Mouse (Mus musculus): ENCODE measurements around the gene Miga1.
A peak's percentile ranks its signal among the peaks of the same experiment; 100 is the strongest.
"Not testable (repeated sequence)": the region's sequence is repeated elsewhere in the genome, so short reads cannot be mapped to it uniquely, and the experiment has no call there.

Miga1 gene

DNA sequence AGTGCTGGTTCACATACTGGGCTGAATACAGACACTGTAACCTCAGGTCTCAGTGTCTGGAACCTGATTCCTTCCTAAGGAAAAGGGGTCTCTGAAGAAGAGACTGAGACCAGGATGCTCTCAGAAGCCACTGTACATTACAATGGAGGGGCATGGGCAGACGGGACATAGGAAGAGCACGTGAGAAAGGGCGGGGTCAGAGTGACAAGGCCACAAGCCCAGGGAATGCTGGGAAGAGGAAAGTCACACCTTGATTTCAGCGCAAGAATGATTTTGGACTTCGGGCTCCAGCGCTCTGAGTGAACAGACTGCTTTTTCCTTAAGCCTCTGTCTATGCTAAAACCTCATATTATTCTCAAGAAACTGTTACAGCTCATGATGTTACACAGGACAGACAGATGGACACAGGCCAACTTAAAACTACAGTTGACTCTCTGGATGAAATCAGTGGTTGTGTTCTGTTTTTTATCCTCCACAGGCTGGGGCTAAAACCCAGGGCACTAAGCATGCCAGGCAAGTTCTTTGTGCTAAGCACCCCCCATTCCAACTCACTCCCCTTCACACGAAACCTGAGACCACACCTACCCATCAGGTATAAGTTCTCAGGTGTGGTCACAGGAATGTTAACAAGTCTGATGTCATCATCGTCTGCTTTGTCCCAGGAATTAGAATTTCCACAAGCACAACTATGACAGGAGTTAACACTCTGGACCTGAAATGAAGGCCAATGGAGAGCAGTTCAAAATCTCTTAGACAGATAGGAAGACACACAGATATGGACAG lies 18.3 kb downstream of the Miga1 start:
- DNase-seq (ENCODE audit: low read depth, low spot score) = no peak

DNA sequence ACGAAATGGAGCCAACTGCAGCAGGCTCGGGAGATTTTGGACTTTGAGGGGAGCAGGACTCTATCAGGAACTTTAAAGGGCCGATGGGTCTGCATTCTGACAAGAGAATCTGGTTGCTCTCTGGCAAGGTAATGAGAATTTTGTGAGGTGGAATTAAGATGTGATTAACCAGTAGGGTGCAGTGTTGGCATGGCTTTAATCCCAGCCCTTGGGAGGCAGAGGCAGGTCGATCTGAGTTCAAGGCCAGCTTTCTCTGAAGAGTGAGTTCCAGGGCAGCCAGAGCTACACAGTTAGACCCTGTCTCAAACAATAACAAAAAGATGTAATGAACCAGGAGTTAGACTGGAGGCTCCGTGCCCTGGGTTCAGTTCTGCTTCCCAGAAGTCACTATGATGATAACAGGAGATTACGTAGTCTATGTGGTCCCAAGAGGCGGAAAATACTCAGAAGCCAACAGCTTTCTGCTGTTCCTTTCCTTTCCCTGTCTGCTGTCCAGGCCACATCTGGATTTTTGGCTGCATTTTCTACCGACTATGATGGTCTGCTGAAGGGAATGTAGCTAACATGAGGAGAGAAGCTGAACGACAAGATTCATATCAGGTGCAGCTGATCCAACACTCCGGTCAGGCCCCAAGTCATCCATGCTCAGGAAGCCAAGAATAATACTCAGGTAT lies 19.1 kb downstream of the Miga1 start:
- DNase-seq (ENCODE audit: low read depth, low spot score) = no peak

DNA sequence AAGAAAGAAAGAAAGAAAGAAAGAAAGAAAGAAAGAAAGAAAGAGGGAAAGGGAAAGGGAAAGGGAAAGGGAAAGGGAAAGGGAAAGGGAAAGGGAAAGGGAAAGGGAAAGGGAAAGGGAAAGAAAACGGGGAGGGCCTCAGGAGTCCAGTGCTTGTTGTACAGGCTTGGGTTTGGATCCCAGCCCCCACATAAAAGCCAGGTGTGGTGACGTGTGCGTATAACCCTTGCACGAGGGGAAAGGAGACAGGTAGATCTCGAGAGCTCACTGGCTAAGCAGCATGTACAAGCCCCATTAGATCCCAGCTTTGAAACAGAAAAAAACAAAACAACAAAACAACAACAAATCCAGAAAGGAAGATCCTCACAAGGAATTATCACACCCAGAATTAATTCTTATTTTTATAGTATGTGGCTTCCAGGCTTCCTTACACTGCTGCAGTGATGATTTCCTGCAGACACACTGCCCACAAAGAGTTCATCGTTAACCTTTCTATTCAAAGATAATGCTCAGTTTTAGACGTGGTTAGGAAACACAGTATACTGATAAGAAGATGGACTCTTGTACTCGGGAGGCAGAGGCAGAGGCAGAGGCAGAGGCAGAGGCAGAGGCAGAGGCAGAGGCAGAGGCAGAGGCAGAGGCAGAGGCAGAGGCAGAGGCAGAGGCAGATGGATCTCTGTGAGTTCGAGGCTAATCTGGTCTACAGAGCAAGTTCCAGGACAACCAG lies 23.6 kb downstream of the Miga1 start:
- not testable (repeated sequence) for DNase-seq (ENCODE audit: low read depth, low spot score)

DNA sequence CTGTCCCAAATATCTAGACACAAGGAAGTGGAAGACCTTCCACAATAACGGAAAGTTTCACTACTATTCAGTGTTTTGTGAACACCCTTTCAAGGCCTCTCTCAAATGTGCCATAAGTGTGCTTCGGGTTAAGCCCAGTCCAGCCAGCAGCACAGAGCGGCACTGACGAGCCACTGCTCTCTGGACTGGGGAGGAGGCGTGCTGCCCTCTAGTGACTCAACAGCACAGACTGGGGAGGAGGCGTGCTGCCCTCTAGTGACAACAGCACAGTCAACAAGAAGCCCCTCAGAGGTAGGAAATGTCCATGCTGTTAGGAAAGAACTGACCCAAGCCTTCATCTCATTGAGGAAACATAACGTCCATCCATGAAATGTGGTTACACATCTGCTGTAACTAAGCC lies 24.6 kb downstream of the Miga1 start:
- no peak for DNase-seq (ENCODE audit: low read depth, low spot score)

DNA sequence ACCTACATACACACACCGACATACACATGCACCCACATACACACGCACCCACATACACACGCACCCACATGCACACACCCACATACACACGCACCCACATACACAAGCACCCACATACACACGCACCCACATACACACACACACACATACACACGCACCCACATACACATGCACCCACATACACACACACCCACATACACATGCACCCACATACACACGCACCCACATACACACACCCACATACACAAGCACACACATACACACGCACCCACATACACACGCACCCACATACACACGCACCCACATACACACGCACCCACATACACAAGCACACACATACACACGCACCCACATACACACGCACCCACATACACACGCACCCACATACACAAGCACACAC lies 25.5 kb downstream of the Miga1 start:
- DNase-seq (ENCODE audit: low read depth, low spot score) = not testable (repeated sequence)

DNA sequence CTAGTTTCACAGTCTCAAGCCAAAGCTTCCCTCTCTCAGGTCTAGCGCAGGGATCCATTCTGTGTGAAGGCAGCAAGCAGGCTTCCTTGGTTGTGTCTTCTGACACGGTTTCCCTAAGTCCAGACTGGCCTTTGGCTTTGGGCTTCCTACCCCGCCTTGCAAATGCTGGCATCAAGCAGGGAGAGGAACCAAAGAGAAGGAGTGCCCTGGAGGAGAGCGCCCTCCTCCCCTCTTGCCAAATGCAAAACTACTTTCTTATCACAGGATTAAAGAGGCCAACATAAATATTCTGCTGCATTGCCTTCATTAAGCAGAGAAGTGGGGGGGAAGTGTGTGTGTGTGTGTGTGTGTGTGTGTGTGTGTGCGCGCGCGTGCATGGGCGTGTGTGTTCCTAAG lies 31.0 kb downstream of the Miga1 start:
- DNase-seq (ENCODE audit: low read depth, low spot score) = no peak

DNA sequence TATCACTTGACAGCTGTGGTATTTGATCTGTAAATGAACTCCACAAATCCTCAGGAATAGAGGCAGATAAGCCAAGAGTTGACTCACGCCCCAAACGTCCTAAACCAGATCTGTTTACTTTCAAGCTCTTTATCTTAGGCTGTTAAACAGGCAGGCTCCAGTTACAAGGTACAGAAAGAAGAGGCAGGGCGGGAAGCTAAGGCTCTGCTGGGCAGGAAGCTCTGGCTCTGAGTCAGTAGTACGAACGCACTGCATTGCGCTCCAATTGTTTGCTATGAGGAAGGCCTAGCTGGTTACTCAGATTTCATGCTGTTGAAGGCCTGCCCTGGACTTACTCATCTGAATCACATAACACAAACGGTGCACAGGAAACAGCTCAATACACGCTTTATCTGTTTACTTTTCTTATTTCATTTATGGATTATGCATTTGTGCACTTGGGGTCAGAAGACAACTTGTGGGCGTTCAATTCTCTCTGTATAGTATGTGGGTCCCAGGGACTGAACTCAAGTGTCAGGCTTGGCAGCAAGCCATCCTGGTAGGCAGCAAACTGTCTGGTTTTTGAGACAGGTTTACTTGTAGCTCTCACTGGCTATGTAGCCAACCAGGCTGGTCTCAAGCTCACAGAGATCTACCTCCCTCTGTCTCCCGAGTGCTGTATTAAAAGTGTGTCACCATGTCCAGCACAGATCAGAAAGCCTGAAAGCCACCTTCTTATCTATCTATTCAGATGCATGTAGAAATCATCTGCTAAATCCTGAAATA lies 31.5 kb downstream of the Miga1 start:
- no peak for DNase-seq (ENCODE audit: low read depth, low spot score)

DNA sequence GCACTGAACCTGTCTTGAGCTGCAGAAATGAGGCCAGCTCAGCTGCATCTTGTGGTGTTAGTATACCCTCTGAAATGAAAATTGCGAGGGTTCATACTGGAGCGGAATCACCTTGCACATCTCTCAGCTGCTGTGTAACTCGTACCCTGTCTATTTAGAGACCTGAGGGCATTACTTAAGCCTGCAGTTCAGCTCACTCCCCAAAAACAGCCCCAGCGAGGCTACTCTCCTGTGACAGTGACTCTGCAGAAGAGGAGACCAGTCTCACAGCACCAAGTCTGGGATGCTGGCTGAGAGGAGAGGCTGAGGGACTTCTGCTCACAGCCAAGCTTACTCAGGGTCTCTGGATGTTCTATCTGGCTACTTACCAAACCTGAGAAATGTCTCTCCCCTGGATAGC lies 34.2 kb downstream of the Miga1 start:
- no peak for DNase-seq (ENCODE audit: low read depth, low spot score)

DNA sequence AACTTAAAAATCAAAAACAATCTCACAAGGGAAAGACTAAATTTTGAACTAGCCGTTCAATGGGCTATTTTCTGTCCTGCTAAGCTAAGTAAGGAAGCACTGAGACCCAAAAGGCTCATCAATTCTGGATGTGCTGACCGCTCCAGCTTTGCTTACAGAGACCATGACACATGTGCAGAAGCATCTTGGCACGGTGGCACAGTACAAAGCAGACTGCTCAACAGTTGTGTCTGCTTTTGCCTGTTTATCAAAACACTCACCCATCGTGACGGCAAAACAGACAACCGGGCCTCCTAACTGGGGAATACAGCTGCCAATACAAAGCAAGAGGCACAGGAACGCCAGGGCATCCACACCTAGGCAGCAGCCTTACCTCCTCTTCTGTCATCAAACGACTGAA lies 35.1 kb downstream of the Miga1 start:
- no peak for DNase-seq (ENCODE audit: low read depth, low spot score)

DNA sequence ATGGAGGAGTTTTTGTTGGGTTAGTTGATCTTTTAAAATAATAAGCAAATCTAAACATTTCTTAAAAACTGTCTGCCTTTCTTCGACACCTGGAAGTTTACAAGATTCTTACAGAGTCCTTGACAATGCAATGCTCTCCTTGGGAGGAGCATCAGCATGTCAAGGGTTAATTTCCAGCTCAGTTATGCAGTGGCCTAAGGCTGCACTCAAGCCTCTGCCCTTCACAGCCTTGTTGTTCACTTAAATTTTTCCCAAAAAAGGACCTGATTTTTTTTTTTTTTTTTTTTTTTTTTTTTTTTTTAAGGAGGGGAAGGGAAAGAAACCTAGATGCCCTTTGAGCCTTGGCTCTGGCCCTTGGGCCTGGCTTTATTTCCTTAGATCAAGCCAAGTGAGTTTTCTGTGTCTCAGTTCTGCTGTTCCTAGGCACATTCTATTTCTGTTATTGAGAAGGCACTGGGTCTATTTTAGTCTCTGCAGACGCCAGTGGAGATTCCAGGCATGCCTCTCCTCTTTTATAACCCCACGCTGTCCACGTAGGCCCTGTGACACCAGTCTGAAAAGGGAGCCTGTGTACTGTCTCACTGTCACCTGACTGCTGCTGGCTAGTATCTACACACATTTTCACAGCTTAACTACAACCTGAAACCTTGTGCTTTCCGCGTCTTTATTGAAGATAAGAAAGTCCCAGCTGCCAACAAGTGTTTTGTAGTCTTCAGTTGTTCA lies 36.0 kb downstream of the Miga1 start:
- peak; percentile 29 for DNase-seq (ENCODE audit: low read depth, low spot score)

DNA sequence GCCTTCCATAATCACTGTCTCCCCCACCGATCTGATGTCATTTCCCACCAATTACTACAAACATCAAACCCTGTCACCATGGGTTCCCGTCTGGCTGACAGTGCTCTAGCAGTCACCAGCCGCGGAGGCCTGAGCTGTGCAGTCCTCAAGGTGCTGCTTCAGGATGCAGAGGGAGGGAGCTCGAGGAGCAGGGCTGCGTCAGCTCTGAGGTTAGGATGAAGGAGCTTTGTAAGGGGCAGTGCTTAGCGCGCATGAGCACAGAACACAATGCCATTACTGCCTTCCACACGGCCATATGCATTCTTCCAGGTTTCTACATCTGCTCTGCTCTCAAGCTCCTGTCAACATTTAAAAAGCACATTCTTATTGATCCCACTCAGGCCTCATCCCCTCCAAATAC lies 37.2 kb downstream of the Miga1 start:
- DNase-seq (ENCODE audit: low read depth, low spot score) = no peak

DNA sequence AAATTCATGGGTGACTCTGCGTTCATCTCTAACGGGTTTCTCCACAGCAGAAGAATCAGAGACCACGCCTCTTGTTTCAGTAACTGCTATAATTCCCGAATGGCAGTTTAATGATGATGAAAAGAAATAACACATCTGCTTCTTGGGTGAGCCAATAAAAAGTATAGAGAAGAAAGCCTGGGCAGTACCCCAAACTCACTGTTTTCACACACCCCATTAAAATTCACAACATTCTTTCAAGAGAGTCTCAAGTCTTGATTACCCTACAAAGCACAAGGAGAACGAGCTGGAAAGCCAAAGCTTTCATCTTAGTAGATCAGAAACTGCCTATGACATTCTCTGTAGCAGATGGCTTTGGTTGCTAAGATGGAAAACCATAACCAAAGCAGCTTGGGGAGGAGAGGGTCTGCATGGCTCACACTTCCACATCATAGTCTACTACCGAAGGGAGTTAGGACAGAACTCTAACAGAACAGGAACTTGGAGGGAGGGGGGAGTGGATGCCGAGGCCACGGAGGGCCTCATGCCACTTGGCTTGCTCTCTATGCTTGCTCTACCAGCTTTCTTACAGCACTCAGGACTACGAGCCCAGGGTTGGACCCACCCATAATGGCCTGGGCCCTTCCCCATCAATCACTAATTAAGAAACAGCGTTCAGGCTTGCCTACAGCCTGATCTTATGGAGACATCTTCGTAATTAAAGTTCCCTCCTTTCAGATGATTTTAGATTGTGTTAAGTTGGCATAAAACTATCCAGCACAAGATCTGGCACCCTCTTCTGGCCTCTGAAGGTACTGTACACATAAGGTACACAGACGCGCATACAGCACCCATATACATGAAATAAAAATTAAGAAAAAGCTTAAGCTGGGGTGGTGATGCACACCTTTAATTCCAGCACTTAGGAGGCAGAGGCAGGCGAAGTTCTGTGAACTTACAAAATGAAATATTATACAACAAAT lies 39.5 kb downstream of the Miga1 start:
- no peak for DNase-seq (ENCODE audit: low read depth, low spot score)

DNA sequence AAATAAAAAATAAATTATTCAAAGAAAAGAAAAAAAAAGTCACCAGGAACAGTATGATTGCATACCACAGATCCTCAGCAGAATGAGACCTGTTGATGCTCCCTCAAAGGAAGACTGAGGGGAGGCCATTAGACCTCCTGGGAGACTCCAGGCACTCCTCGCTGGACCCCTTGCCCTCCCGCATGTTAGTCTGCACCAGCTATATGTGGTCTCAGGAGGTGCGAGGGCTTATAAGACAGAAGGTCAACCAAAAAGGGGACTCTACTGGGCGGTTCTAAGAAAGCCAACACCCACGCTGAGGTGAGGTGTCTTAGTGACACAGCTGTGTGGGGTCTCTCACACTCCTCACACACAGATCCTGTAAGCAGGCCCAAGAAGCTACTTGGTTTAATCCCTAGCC lies 44.3 kb downstream of the Miga1 start:
- no peak for DNase-seq (ENCODE audit: low read depth, low spot score)

DNA sequence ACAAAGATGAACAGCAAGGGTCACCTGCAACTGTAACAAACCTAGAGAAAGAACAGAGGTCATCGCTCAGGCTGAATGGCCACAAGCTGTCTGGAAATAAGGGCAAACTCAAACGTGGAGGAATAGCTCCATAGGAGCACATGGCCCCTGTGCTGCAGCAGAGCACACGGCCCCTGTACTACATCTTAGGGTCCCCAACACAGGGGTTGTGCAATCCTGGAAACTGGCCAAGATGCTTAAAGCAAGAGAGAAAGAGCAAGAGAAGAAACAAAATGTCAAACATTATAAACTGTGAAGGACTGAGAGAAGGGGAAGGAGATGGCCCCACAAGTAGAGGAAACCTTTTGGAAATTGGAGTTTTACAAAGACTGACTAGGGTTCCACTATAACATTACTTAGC lies 45.8 kb downstream of the Miga1 start:
- DNase-seq (ENCODE audit: low read depth, low spot score) = no peak

DNA sequence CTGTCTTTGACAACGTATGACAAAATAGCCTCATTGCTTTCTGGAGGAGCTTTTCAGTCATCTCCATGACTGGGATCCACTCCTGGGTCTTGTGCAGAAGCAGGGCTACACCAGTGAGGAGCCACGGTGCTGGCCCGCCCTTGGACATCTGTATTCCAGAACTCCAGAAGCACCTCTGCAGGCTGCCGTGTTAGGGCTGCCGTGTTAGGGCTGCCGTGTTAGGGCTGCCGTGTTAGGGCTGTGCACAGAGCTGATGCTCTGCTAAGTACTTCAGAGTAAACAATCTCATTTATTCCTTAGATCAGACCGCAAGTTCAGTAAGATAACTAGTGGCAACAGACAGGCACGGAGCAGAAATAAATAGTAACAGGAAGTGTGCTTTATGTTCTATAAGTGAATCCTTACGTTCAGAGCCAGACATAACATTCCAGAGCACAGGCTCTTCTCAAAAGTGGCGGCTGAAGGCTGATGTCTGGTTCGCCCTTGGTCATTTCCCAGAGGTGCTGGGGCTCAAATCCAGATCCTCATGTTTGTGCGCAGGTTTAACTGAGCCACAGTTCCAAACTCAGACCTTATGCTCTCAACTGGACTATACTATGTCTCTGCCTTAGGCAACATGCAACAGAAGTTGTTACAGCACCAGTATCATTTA lies 46.6 kb downstream of the Miga1 start:
- DNase-seq (ENCODE audit: low read depth, low spot score) = no peak

DNA sequence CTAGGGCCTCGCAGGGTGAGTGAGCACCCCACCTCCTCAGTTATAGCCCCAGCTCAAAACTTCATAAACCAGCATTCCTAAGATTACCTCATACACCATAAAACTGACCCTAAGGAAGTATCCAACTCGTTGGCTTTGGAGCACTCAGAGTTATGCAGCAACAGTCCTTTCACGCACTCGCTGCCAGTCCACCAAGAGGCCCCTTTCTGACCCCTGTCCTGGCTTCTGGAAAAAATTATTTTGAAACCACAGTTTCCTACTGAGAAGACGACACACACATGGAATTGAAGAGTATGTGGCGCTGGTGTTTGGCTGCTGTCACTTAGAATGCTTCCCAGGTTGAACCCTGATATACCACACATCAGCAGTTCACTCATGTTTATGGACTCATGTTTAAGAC lies 48.3 kb downstream of the Miga1 start:
- DNase-seq (ENCODE audit: low read depth, low spot score) = no peak

DNA sequence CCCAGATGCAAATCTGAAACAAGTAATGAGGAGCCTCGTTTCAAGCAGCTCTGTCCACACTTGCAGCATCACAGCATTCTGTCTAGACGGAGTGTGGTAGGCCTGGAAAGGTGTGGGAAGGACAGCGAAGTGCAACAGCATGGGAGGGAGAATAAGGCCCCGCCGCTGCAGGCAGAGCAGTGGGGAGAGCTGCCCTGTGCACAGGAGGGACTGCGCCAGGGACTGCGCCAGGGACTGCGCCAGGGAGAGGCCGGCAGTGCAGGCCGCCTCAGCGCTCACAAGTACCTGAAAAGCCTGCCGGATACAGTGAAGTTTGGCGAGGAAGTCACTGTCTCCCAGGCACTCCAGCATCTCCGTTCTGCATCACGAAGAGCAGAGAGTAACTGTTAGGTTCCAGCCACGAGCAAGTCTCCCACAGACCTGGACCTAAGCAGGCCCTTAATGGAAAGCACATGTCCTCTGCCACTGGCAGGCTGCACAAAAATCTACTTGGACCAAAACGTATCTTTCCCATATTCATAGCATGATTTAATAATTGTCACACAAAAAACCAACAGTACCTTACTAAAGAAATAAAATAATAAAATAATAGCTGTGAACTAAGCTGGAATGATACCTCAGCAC lies 49.9 kb downstream of the Miga1 start:
- no peak for DNase-seq (ENCODE audit: low read depth, low spot score)

DNA sequence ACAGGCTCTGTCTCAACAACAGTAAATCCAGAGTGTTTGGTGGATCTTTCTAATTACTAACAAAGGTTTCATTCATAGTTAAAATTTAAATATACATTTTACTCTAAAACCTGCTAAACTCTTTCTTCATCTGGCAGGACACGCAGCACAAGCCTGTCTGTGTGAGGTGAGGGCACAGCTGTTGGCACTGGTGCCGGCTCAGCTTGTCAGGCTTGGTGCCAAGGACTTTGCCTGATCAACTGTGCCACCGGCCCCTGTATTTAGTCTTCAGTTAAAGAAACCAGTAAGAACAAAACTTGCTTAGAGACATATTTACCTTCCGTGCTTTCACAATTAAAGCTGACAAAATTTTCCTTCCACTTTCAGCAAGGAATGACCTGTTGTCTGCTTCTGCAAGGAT lies 51.5 kb downstream of the Miga1 start:
- no peak for DNase-seq (ENCODE audit: low read depth, low spot score)

DNA sequence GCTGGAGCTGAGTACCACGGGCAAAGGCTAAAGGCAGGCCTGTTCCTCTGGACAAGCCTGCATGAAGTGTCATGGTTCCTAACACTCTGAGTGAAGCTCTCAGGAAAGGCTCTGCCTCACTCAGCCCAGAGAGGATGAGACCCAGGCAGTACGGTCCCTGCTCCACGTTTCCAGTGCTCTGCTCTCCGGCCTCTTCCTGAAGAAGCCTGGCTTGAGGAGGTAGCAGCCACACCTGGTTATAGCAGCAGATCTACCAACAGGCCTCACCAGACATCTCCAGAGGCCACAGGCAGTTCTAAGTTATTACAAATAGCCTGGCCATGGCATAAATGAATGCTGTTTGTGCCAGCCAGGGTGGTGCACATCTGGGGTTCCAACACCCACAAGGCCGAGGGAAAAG lies 51.9 kb downstream of the Miga1 start:
- no peak for DNase-seq (ENCODE audit: low read depth, low spot score)
